Mouse (Mus musculus): ENCODE data around the gene Selenon. TPM values are rescaled to one million over a fixed set of nuclear protein-coding genes. Genes with fewer than 3 reads are reported as not detected.

Gene Selenon
- polyA plus RNA-seq, 1 experiment from 2014 or later = 9.7 TPM

DNA sequence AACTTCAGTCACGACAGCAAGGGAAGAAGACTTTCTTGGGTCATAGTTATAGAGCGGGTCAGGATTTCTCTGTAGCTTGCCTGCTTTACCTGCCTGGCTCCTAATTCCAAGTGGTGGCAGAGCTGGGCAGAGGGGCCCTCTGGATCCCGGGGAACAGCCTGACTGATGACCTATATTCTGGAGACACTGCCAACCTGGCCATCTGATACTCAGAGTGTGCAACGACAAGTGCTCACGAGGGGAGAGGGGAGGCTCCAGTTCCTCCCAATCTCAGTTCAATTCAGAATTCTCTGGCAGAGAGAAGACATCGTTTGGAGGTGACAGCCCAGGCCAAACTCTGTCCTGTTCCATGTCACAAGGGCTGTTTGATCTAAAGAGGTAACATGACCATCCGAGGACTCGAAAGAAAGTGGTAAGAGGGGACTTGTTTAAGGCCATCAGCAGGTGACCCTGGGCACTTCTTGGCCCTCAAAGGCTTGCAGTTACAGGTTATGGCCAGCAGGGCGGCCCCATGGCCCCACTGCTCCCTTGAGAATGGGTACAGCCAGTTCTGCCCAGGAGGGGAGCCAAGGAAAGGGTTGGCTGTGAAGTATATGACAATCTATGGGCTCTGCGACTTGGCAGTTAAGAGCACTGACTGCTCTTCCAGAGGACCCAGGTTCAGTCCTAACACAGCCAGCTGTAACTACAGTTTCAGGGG is 38.4 kb upstream of the Selenon start:
- no peak overlapping the region for H3K4me2 ChIP-seq (ENCODE audit: low read depth, low read length)
- H3K36me3 ChIP-seq (ENCODE audit: control insufficient read depth, insufficient read depth, low read length) = no peaks in the 10 kb centered on the region
- H3K9me3 ChIP-seq (ENCODE audit: control insufficient read depth, low read length) = no peaks in the 10 kb centered on the region
- ATAC-seq (ENCODE audit: low read depth) = no peak
- H3K27ac ChIP-seq (ENCODE audit: low read length) = no peak overlapping the region
- WGBS = 81% methylated on average over 10 of the region's 10 CpGs
- H3K4me3 ChIP-seq (ENCODE audit: low read length) = no peak overlapping the region
- H3K27me3 ChIP-seq (ENCODE audit: control insufficient read depth, insufficient read depth, low read depth, low read length) = no peaks in the 10 kb centered on the region
- peaks cover 11% of the 10 kb centered on the region for H3K4me1 ChIP-seq (replicated peaks; ENCODE audit: control insufficient read depth, insufficient read depth, low read length)
- H3K9ac ChIP-seq (ENCODE audit: low read length) = no peak overlapping the region

DNA sequence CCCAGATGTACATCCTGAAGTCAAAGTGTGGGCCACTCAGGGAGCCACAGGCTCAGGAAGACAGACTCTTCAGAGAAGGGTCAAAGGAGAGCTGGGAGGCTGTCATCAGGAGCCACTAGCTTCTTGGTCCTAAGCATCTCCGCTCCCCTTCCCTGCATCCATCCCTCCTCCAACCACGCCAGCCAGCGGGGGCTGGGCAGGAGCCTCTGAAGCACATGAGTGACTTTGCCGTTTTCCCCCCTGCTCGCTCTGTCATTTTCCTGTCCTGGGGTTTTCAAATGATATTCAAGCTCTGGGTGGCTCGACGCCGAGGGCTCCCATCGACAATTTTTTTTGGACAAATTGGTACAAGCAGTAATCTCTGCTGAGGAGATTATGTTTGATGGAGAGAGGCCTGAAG is 37.8 kb upstream of the Selenon start:
- no peak for ATAC-seq (ENCODE audit: low read depth)
- Histone ChIP-seq H3K4me1 (replicated peaks; ENCODE audit: control insufficient read depth, insufficient read depth, low read length) (peaks cover 11% of the 10 kb centered on the region), H3K27me3 (ENCODE audit: control insufficient read depth, insufficient read depth, low read depth, low read length) (no peaks in the 10 kb centered on the region), H3K9ac (ENCODE audit: low read length) (no peak overlapping the region), H3K9me3 (ENCODE audit: control insufficient read depth, low read length) (no peaks in the 10 kb centered on the region), H3K4me3 (ENCODE audit: low read length) (no peak overlapping the region), H3K36me3 (ENCODE audit: control insufficient read depth, insufficient read depth, low read length) (no peaks in the 10 kb centered on the region), H3K27ac (ENCODE audit: low read length) (no peak overlapping the region), H3K4me2 (ENCODE audit: low read depth, low read length) (no peak overlapping the region)
- WGBS = 80% methylated on average over 9 of the region's 9 CpGs

DNA sequence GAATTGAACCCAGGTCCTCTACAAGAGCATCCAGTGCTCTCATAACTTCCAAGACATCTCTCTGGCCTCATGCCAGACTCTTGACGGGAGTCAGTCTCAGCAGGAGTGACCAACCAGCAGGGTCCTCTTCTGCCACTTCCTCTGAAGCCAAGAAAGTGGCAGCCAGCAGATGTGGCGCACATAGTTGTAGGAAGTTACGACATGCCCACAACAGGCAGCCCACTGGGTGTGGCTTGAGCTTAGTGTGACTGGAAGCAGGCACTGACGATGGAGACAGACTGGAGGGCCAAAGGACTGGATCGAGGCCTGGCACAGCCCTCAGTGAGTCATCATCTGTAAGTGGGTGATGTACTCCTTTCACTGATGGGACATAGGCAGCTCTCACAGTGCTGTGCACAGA is 37.0 kb upstream of the Selenon start:
- WGBS = 44% methylated on average over 5 of the region's 5 CpGs
- Histone ChIP-seq H3K27me3 (ENCODE audit: control insufficient read depth, insufficient read depth, low read depth, low read length) (no peaks in the 10 kb centered on the region), H3K9ac (ENCODE audit: low read length) (no peak overlapping the region), H3K4me1 (replicated peaks; ENCODE audit: control insufficient read depth, insufficient read depth, low read length) (peaks cover 11% of the 10 kb centered on the region), H3K27ac (ENCODE audit: low read length) (no peak overlapping the region), H3K4me2 (ENCODE audit: low read depth, low read length) (no peak overlapping the region), H3K9me3 (ENCODE audit: control insufficient read depth, low read length) (no peaks in the 10 kb centered on the region), H3K4me3 (ENCODE audit: low read length) (no peak overlapping the region), H3K36me3 (ENCODE audit: control insufficient read depth, insufficient read depth, low read length) (no peaks in the 10 kb centered on the region)
- 0 out of 2 replicates have a peak, but pooled peaks have one; percentile 10 for ATAC-seq (ENCODE audit: low read depth)

DNA sequence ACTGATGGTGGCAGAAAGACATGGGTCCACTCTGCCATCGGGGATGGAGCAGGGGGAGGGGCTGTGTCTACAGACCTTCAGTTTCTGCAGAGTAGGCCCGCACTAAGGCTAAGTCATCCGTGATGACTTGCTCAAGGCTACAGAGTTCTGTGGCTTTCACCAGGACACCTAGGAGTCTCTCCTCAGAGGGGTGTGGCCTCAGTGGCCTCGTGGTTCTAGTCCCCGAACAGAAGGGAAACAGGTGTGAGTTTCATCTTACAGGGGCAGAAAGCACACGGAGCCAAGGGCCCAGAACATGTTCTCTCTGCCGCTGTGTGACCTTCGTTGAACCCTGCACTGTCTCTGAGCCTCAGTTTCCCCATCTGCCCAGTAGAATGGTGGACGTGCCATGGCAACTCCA is 36.3 kb upstream of the Selenon start:
- Histone ChIP-seq H3K36me3 (ENCODE audit: control insufficient read depth, insufficient read depth, low read length) (no peaks in the 10 kb centered on the region), H3K27me3 (ENCODE audit: control insufficient read depth, insufficient read depth, low read depth, low read length) (no peaks in the 10 kb centered on the region), H3K4me1 (replicated peaks; ENCODE audit: control insufficient read depth, insufficient read depth, low read length) (peaks cover 11% of the 10 kb centered on the region), H3K4me3 (ENCODE audit: low read length) (no peak overlapping the region), H3K4me2 (ENCODE audit: low read depth, low read length) (no peak overlapping the region), H3K27ac (ENCODE audit: low read length) (no peak overlapping the region), H3K9ac (ENCODE audit: low read length) (no peak overlapping the region), H3K9me3 (ENCODE audit: control insufficient read depth, low read length) (no peaks in the 10 kb centered on the region)
- 82% methylated on average over 9 of the region's 9 CpGs for WGBS
- ATAC-seq (ENCODE audit: low read depth) = no peak

DNA sequence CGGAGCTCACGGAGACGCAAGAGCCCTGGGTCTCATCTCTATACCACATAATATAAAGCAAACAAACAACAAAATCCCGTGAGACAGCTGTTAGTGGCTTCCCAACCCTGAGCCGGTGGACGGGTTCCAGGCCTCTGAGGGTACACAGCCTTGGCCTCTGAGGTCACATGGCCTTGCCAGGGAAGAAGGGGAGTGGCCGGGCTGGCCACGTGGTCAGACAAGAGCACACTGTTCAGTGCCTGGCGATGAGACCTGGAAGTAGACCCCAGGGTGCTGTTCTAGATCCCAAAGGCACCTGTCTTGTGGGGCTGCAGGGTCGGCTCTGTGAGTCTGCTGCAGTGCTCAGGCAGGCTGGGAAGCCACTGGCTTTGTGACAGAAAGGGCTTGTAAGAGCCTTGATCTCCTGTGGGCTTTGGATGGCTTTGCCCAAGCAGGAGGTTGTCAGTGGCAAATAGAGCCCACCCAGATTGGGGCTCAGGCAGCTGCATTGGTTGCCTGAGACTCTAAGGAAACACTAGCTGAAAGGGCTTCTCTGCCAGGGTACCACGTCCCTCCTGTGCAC is 35.8 kb upstream of the Selenon start:
- Histone ChIP-seq H3K9me3 (ENCODE audit: control insufficient read depth, low read length) (no peaks in the 10 kb centered on the region), H3K4me1 (replicated peaks; ENCODE audit: control insufficient read depth, insufficient read depth, low read length) (peaks cover 11% of the 10 kb centered on the region), H3K9ac (ENCODE audit: low read length) (no peak overlapping the region), H3K4me3 (ENCODE audit: low read length) (no peak overlapping the region), H3K4me2 (ENCODE audit: low read depth, low read length) (no peak overlapping the region), H3K36me3 (ENCODE audit: control insufficient read depth, insufficient read depth, low read length) (no peaks in the 10 kb centered on the region), H3K27me3 (ENCODE audit: control insufficient read depth, insufficient read depth, low read depth, low read length) (no peaks in the 10 kb centered on the region), H3K27ac (ENCODE audit: low read length) (no peak overlapping the region)
- no peak for ATAC-seq (ENCODE audit: low read depth)
- whole genome bisulfite sequencing = 52% methylated on average over 11 of the region's 11 CpGs

DNA sequence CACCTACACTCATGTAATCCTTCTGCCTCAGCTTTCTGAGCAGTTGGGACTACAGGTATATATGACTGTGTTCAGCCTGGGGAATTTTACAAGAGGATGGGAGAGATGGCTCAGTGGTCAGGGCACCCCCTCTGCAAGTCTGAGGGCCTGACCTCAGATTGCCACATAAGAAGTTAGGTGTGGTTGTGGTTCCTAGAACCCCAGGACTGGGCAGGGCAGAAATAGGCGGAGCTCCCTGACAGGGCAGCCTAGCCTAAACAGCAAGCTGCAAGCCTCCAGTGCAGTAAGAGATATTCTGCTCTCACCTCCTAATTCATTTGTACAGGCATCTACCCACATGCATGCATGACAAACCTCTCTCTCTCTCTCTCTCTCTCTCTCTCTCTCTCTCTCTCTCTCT is 34.7 kb upstream of the Selenon start:
- no peak for ATAC-seq (ENCODE audit: low read depth)

DNA sequence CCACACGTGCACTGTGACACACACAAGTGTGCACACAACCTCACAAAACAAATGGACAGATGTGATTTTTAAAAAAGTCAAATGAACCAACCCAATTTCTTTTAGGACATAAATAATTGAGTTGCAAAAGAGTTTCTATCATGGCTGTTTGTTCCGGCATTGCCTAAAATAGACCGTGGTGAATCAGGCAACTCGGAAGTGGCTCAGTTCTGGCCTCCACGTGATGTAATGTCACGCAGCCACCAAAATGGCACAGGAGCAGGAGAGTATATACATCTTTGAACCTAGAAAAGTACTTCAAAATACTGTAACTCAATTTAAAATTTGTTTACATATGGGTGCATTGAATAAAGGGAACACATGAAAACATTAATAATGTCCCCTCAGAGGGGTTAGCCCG is 34.2 kb upstream of the Selenon start:
- ATAC-seq (ENCODE audit: low read depth) = no peak
- no peak overlapping the region for H3K9ac ChIP-seq (ENCODE audit: low read length)
- WGBS = 80% methylated on average over 7 of the region's 7 CpGs
- H3K4me2 ChIP-seq (ENCODE audit: low read depth, low read length) = no peak overlapping the region
- no peaks in the 10 kb centered on the region for H3K9me3 ChIP-seq (ENCODE audit: control insufficient read depth, low read length)
- no peak overlapping the region for H3K4me3 ChIP-seq (ENCODE audit: low read length)
- no peaks in the 10 kb centered on the region for H3K27me3 ChIP-seq (ENCODE audit: control insufficient read depth, insufficient read depth, low read depth, low read length)
- no peaks in the 10 kb centered on the region for H3K4me1 ChIP-seq (replicated peaks; ENCODE audit: control insufficient read depth, insufficient read depth, low read length)
- no peaks in the 10 kb centered on the region for H3K36me3 ChIP-seq (ENCODE audit: control insufficient read depth, insufficient read depth, low read length)
- H3K27ac ChIP-seq (ENCODE audit: low read length) = no peak overlapping the region

More for the DNA sequence above, 34.7 kb upstream of the Selenon start:
- H3K4me3 ChIP-seq (ENCODE audit: low read length) = no peak overlapping the region
- H3K9me3 ChIP-seq (ENCODE audit: control insufficient read depth, low read length) = no peaks in the 10 kb centered on the region
- no peak overlapping the region for H3K9ac ChIP-seq (ENCODE audit: low read length)
- no peak overlapping the region for H3K27ac ChIP-seq (ENCODE audit: low read length)
- H3K4me1 ChIP-seq (replicated peaks; ENCODE audit: control insufficient read depth, insufficient read depth, low read length) = peaks cover 4% of the 10 kb centered on the region
- H3K27me3 ChIP-seq (ENCODE audit: control insufficient read depth, insufficient read depth, low read depth, low read length) = no peaks in the 10 kb centered on the region
- 88% methylated on average over 1 of the region's 1 CpGs for WGBS
- no peaks in the 10 kb centered on the region for H3K36me3 ChIP-seq (ENCODE audit: control insufficient read depth, insufficient read depth, low read length)
- no peak overlapping the region for H3K4me2 ChIP-seq (ENCODE audit: low read depth, low read length)

DNA sequence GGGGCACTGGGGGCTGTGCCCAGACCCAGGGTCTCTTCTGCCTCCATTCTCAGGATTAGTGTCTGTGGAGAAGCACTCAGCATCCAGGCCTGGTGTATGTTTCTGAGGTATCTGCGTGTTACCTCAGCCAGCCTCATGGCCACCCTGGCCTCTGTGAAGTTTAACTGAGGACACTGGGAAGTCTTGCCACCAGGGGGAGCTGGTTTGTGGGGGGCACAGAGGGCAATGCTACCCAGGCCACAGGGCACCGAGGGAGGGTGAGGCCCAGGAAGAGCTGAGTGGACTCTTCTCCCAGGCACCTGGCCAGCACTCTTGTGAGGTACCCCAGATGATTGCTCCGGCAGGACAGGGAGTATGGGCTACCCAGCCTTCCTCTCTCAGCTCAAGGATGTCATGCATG is 31.5 kb upstream of the Selenon start:
- Histone ChIP-seq H3K9ac (ENCODE audit: low read length) (no peak overlapping the region), H3K27me3 (ENCODE audit: control insufficient read depth, insufficient read depth, low read depth, low read length) (no peaks in the 10 kb centered on the region), H3K4me1 (replicated peaks; ENCODE audit: control insufficient read depth, insufficient read depth, low read length) (peaks cover 13% of the 10 kb centered on the region), H3K4me3 (ENCODE audit: low read length) (no peak overlapping the region), H3K4me2 (ENCODE audit: low read depth, low read length) (no peak overlapping the region), H3K36me3 (ENCODE audit: control insufficient read depth, insufficient read depth, low read length) (no peaks in the 10 kb centered on the region), H3K9me3 (ENCODE audit: control insufficient read depth, low read length) (no peaks in the 10 kb centered on the region), H3K27ac (ENCODE audit: low read length) (no peak overlapping the region)
- ATAC-seq (ENCODE audit: low read depth) = no peak
- 67% methylated on average over 3 of the region's 3 CpGs for WGBS

DNA sequence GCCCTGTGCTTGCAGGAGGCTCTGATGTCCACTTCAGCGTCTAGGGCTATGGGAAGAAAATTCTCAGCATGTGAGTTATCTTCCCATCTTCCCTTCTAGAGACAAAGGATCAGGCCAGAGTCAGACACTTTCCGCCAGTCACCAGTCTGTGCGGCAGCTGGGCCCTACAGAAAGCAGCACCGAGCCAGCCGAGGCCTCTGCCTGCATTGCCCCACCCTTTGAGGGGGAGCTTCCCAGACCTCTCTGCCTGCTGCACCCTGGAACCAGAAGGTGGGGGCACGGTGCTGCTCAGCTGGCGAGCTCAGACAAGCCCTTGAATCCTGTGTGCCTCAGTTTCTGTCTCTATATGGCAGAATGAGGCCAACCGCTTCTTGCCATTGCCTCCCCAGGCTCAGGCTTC is 29.4 kb upstream of the Selenon start:
- Histone ChIP-seq H3K4me2 (ENCODE audit: low read depth, low read length) (no peak overlapping the region), H3K36me3 (ENCODE audit: control insufficient read depth, insufficient read depth, low read length) (no peaks in the 10 kb centered on the region), H3K9ac (ENCODE audit: low read length) (no peak overlapping the region), H3K27ac (ENCODE audit: low read length) (no peak overlapping the region), H3K4me1 (replicated peaks; ENCODE audit: control insufficient read depth, insufficient read depth, low read length) (peaks cover 13% of the 10 kb centered on the region), H3K4me3 (ENCODE audit: low read length) (no peak overlapping the region), H3K27me3 (ENCODE audit: control insufficient read depth, insufficient read depth, low read depth, low read length) (no peaks in the 10 kb centered on the region), H3K9me3 (ENCODE audit: control insufficient read depth, low read length) (no peaks in the 10 kb centered on the region)
- WGBS = 53% methylated on average over 8 of the region's 8 CpGs
- ATAC-seq (ENCODE audit: low read depth) = no peak
